Mouse (Mus musculus) CH12.LX (cell line): Measurements from ENCODE around the gene Rps18. TPM values are rescaled to one million over a fixed set of nuclear protein-coding genes. Genes with fewer than 3 reads are reported as not detected.

Experiments used
- DNase-seq: peaks from one replicate; pipeline ENCODE4 v3.0.0-alpha.2; 2013; ENCODE audit errors: extremely low read depth
- H3K27ac ChIP-seq: 2 replicates; pipeline ENCODE4 v1.5.1; 2012; ENCODE audit warnings: low read depth, mild to moderate bottlenecking, control low read depth, moderate library complexity; ENCODE audit not compliant: insufficient read depth
- H3K27me3 ChIP-seq: replicated peaks from 2 replicates; pipeline ENCODE3; 2012; ENCODE audit warnings: inconsistent platforms
- H3K36me3 ChIP-seq, 2 experiments: replicated peaks in 1 of 2; 2 replicates each; pipeline versions ENCODE3 to v1.6.1; 2012; ENCODE audit warnings: inconsistent platforms in 1 of 2, low read length in 1 of 2, mild to moderate bottlenecking in 1 of 2, mixed read lengths in 1 of 2, moderate library complexity in 1 of 2; ENCODE audit not compliant: control insufficient read depth in 1 of 2, insufficient read depth in 1 of 2
- H3K4me1 ChIP-seq, 2 experiments: 2 replicates each; pipeline ENCODE4 v1.6.1; 2012; ENCODE audit warnings: inconsistent platforms in 1 of 2, moderate library complexity in 1 of 2; ENCODE audit not compliant: insufficient read depth in 2 of 2, control insufficient read depth in 1 of 2
- H3K4me2 ChIP-seq: 2 replicates; pipeline ENCODE4 v1.6.1; 2012; ENCODE audit warnings: low read depth, mild to moderate bottlenecking, control low read depth; ENCODE audit not compliant: poor library complexity, insufficient read depth, severe bottlenecking
- H3K4me3 ChIP-seq, 3 experiments: fragments of 150-350 bp in 1 of 3; sonication (generic) in 1 of 3; replicated peaks in 1 of 3; 2 replicates each; pipeline versions ENCODE3 to v1.5.1; 2011 to 2012; ENCODE audit warnings: low read depth in 2 of 3, low read length in 2 of 3, mild to moderate bottlenecking in 2 of 3, moderate library complexity in 2 of 3, control low read depth in 1 of 3, improper control_type of control experiment in 1 of 3, inconsistent platforms in 1 of 3, mixed read lengths in 1 of 3; ENCODE audit not compliant: poor library complexity in 1 of 3
- H3K79me2 ChIP-seq: replicated peaks from 2 replicates; pipeline ENCODE4 v1.6.1; 2012; ENCODE audit warnings: mild to moderate bottlenecking, moderate library complexity; ENCODE audit not compliant: control insufficient read depth, poor library complexity, insufficient read depth, severe bottlenecking; ENCODE audit errors: extremely low read depth
- H3K9ac ChIP-seq: 2 replicates; pipeline ENCODE4 v1.6.1; 2012; ENCODE audit warnings: low read depth, mild to moderate bottlenecking, control low read depth, moderate library complexity; ENCODE audit not compliant: insufficient read depth
- H3K9me3 ChIP-seq: replicated peaks from 2 replicates; pipeline ENCODE3; 2012; ENCODE audit warnings: low read length, inconsistent platforms, mixed read lengths
- BHLHE40 ChIP-seq: IDR thresholded peaks from 2 replicates; pipeline ENCODE4 v1.6.1; 2011; ENCODE audit warnings: mild to moderate bottlenecking, low read depth, low read length, improper control_type of control experiment
- CTCF ChIP-seq, 2 experiments: IDR thresholded peaks in 1 of 2; conservative IDR thresholded peaks in 1 of 2; 2 replicates each; pipeline ENCODE4 v1.5.1; 2011 to 2012; ENCODE audit warnings: low read depth in 2 of 2, low read length in 2 of 2, improper control_type of control experiment in 1 of 2, inconsistent platforms in 1 of 2, mild to moderate bottlenecking in 1 of 2, moderate library complexity in 1 of 2
- E2F4 ChIP-seq: IDR thresholded peaks from 2 replicates; pipeline ENCODE4 v1.6.1; 2011; ENCODE audit warnings: low read depth, low read length, improper control_type of control experiment; ENCODE audit not compliant: insufficient replicate concordance
- ELF1 ChIP-seq: IDR thresholded peaks from 2 replicates; pipeline ENCODE4 v1.6.1; 2014; ENCODE audit warnings: low read depth, mild to moderate bottlenecking, inconsistent platforms, low read length, improper control_type of control experiment
- EP300 ChIP-seq: IDR thresholded peaks from 2 replicates; pipeline ENCODE4 v1.6.1; 2011; ENCODE audit warnings: low read length, improper control_type of control experiment
- IRF4 ChIP-seq: IDR thresholded peaks from 2 replicates; pipeline ENCODE4 v1.6.1; 2014; ENCODE audit warnings: low read depth, mild to moderate bottlenecking, inconsistent platforms, low read length, improper control_type of control experiment
- JUN ChIP-seq: IDR thresholded peaks from 2 replicates; pipeline ENCODE4 v1.6.1; 2011; ENCODE audit warnings: low read depth, mild to moderate bottlenecking, low read length, improper control_type of control experiment, moderate library complexity; ENCODE audit not compliant: insufficient read depth
- JUND ChIP-seq: conservative IDR thresholded peaks from 2 replicates; pipeline ENCODE4 v1.6.1; 2011; ENCODE audit warnings: low read depth, low read length, improper control_type of control experiment
- MEF2A ChIP-seq: IDR thresholded peaks from 2 replicates; pipeline ENCODE4 v1.6.1; 2014; ENCODE audit warnings: low read depth, mild to moderate bottlenecking, inconsistent platforms, low read length, improper control_type of control experiment, borderline replicate concordance
- MXI1 ChIP-seq: IDR thresholded peaks from 2 replicates; pipeline ENCODE4 v1.6.1; 2011; ENCODE audit warnings: mild to moderate bottlenecking, low read depth, low read length, improper control_type of control experiment
- PAX5 ChIP-seq: IDR thresholded peaks from 2 replicates; pipeline ENCODE4 v1.6.1; 2012; ENCODE audit warnings: low read length, inconsistent platforms, mixed read lengths
- RAD21 ChIP-seq: IDR thresholded peaks from 2 replicates; pipeline ENCODE4 v1.6.1; 2011; ENCODE audit warnings: low read depth, mild to moderate bottlenecking, low read length, improper control_type of control experiment, moderate library complexity
- SIN3A ChIP-seq: IDR thresholded peaks from 2 replicates; pipeline ENCODE4 v1.6.1; 2012; ENCODE audit warnings: low read length, improper control_type of control experiment, inconsistent platforms
- UBTF ChIP-seq: IDR thresholded peaks from 2 replicates; pipeline ENCODE4 v1.6.1; 2012; ENCODE audit warnings: low read depth, mild to moderate bottlenecking, inconsistent platforms, low read length, improper control_type of control experiment, moderate library complexity
- USF2 ChIP-seq: conservative IDR thresholded peaks from 2 replicates; pipeline ENCODE4 v1.6.1; 2011; ENCODE audit warnings: low read depth, low read length, improper control_type of control experiment
- ZNF384 ChIP-seq: IDR thresholded peaks from 2 replicates; pipeline ENCODE4 v1.6.1; 2012; ENCODE audit warnings: low read depth, low read length, improper control_type of control experiment, inconsistent platforms
- dilution Hi-C: fragments of 300-500 bp; cut with MboI; formaldehyde crosslinking; loops from 2 replicates; pipeline ENCODE4 v1.14.3; 2020; ENCODE audit warnings: low sequenced_read_pairs; ENCODE audit not compliant: extremely low pct_unique_long_range_greater_than_20kb, extremely low pct_ligation_motif_present
- in situ Hi-C: fragments of 300-500 bp; cut with MboI; formaldehyde crosslinking; loops from 3 replicates; pipeline ENCODE4 v1.14.3; 2019; ENCODE audit warnings: low sequenced_read_pairs, low pct_ligation_motif_present, low pct_unique_long_range_greater_than_20kb, mixed read lengths
- polyA plus RNA-seq: library from polyadenylated mRNA; unstranded; fragments of >175 nt; gene quantifications from 2 replicates; pipeline ENCODE4 v1.2.1, GENCODE M21; 2012; ENCODE audit warnings: low read depth; ENCODE audit not compliant: insufficient read length
- total RNA-seq, 2 experiments: library from RNA; depleted of rRNA; stranded (reverse); fragments of 300-350 nt in 1 of 2; fragments of >200 nt in 1 of 2; gene quantifications; 2 replicates each; pipeline ENCODE4 v1.2.3; 2012 to 2014

The Rps18 gene
- total and polyA plus RNA-seq, 3 experiments: 246 to 991 (median 302) TPM

DNA sequence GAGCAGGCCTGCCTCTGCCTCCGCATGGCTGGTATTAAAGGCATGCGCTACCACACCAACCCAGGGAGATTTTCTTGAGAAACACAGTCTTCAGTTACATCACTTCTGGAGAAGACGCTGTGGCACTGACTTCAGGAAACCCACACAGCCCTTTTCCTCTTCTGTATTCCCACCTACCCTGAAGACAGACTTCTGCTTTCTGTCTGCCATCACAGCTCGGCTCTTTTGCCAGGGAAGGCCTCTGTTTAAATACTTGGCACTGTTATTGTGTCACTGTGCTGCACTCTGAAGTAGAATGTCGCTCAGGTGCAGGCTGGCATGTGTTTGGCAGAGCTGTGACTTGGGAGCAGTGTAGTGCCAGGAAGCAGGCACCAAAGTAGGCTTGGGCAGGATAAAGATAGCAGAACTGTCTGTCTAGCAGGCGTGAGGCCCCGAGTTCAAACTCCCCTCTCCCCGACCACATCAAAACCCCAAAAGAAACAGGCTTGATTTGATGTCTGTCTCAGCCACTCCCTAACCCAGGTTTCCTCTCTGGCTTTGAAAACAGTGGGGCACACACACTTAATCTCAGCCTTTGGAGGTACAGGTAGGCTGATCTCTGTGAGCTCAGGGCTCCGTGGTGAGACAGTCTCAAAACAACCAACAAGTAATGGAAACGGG is 8.2 kb downstream of the Rps18 start:
- no peaks in the 10 kb centered on the region for H3K27me3 ChIP-seq
- no peak overlapping the region for H3K27ac ChIP-seq
- H3K9me3 ChIP-seq: no peaks in the 10 kb centered on the region
- no peak overlapping the region for H3K4me3 ChIP-seq
- in situ Hi-C loops: no loop called here
- peaks cover 76 to 92% of the 10 kb centered on the region in 2 experiments for H3K36me3 ChIP-seq
- no peaks in the 10 kb centered on the region for H3K79me2 ChIP-seq
- H3K9ac ChIP-seq: no peak overlapping the region
- peaks cover 2 to 13% of the 10 kb centered on the region in 2 experiments; a peak in 2 of 4 replicates for H3K4me1 ChIP-seq
- TF ChIP-seq JUND (no peak), E2F4 (no peak), UBTF (no peak), BHLHE40 (no peak), MEF2A (no peak), JUN (no peak), SIN3A (no peak), MXI1 (no peak)
- dilution Hi-C loops: no loop called here
- no peak for DNase-seq
- H3K4me2 ChIP-seq: no peak overlapping the region

DNA sequence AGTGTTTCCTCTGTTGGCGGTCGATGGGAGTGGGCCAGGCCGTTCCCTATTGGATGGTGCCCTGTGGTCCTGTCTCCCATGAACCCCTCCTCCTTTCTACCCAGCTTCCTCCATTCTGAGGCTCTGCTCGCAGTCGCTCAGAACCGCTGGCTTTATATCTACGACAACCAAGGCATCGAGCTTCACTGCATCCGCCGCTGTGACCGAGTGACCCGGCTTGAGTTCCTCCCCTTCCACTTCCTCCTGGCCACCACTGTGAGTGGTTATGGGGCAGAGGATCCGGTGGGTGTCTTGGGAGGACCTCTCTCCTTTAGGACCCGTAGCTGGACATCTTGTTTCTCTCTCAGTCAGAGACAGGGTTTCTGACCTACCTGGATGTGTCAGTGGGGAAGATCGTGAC is 12.3 kb downstream of the Rps18 start:
- Histone ChIP-seq H3K4me1 (peaks cover 7 to 23% of the 10 kb centered on the region in 2 experiments), H3K79me2 (peaks cover 31% of the 10 kb centered on the region), H3K4me3 (no peak overlapping the region), H3K9me3 (no peaks in the 10 kb centered on the region), H3K4me2 (no peak overlapping the region), H3K27ac (no peak overlapping the region), H3K9ac (no peak overlapping the region), H3K36me3 (peaks cover 41 to 67% of the 10 kb centered on the region in 2 experiments), H3K27me3 (no peaks in the 10 kb centered on the region)
- dilution Hi-C loops (no loop called here), in situ Hi-C loops (no loop called here)
- TF ChIP-seq PAX5: no peak
- no peak for TF ChIP-seq USF2
- no peak for TF ChIP-seq SIN3A
- no peak for TF ChIP-seq MEF2A
- TF ChIP-seq RAD21: no peak
- TF ChIP-seq ZNF384: no peak
- no peak for TF ChIP-seq EP300
- no peak for TF ChIP-seq UBTF
- no peak for TF ChIP-seq ELF1
- TF ChIP-seq CTCF (conservative IDR thresholded peaks at IDR 0.05 in 1 of 2, IDR thresholded peaks at IDR 0.05 in 1 of 2; ENCODE audit: low read depth in 2 of 2, low read length in 2 of 2): no peak
- TF ChIP-seq IRF4: no peak
- no peak for TF ChIP-seq JUN
- TF ChIP-seq BHLHE40: no peak
- DNase-seq: no peak
